Mouse (Mus musculus): ENCODE data around the gene Col11a2. TPM values are rescaled to one million over a fixed set of nuclear protein-coding genes. Genes with fewer than 3 reads are reported as not detected.
A peak's percentile ranks its signal among the peaks of the same experiment; 100 is the strongest.

Col11a2 gene
- total RNA-seq, 2 experiments from 2014 or later: 3.0 to 9.6 TPM

GRCm38 (mm10) chr17:34037241-34037640 lies 2.0 kb upstream of the Col11a2 start:
- no peak overlapping the region for H3K4me3 ChIP-seq
- peak; percentile 28 for DNase-seq
- intact Hi-C loops (cut with DNase I): loop anchor here (5.0 kb wide), 1 partner anchor 70 kb away; no protein-coding TSS in a partner anchor
- TF ChIP-seq CTCF (IDR thresholded peaks at IDR 0.05): no peak
- no peak overlapping the region for H3K27ac ChIP-seq

GRCm38 (mm10) chr17:34038440-34038839 lies 797 bp upstream of the Col11a2 start:
- no peak for TF ChIP-seq CTCF (IDR thresholded peaks at IDR 0.05)
- intact Hi-C loops (cut with DNase I): loop anchor here (5.0 kb wide), 1 partner anchor 69 kb away; no protein-coding TSS in a partner anchor
- H3K4me3 ChIP-seq: peak overlapping the region; percentile 57
- peak overlapping the region; percentile 81 for H3K27ac ChIP-seq
- DNase-seq: peak; percentile 65

- Histone ChIP-seq H3K27ac (peak overlapping the region; percentile 81), H3K4me3 (peak overlapping the region; percentile 57)
- intact Hi-C loops (cut with DNase I): loop anchor here (5.0 kb wide), 1 partner anchor 67 kb away; no protein-coding TSS in a partner anchor
Measured at GRCm38 (mm10) chr17:34039562-34040450, 569 bp downstream of the Col11a2 start.

GRCm38 (mm10) chr17:34045941-34046340 lies 6.7 kb downstream of the Col11a2 start:
- H3K4me3 ChIP-seq: no peak overlapping the region
- no peak overlapping the region for H3K27ac ChIP-seq
- intact Hi-C loops (cut with DNase I): no loop called here
- TF ChIP-seq CTCF (IDR thresholded peaks at IDR 0.05): no peak
- DNase-seq: no peak

More at GRCm38 (mm10) chr17:34039562-34040450, 569 bp downstream of the Col11a2 start:
- DNase-seq: peak; percentile 94
- TF ChIP-seq CTCF (IDR thresholded peaks at IDR 0.05): no peak

GRCm38 (mm10) chr17:34047404-34048050 lies 8.3 kb downstream of the Col11a2 start:
- no peak for TF ChIP-seq CTCF (IDR thresholded peaks at IDR 0.05)
- Histone ChIP-seq H3K4me3 (no peak overlapping the region), H3K27ac (no peak overlapping the region)
- DNase-seq: no peak
- intact Hi-C loops (cut with DNase I): no loop called here

GRCm38 (mm10) chr17:34057224-34057623 lies 18.0 kb downstream of the Col11a2 start:
- Histone ChIP-seq H3K4me3 (no peak overlapping the region), H3K27ac (no peak overlapping the region)
- intact Hi-C loops (cut with DNase I): no loop called here
- no peak for DNase-seq
- no peak for TF ChIP-seq CTCF (IDR thresholded peaks at IDR 0.05)

GRCm38 (mm10) chr17:34068864-34069263 lies 29.6 kb downstream of the Col11a2 start:
- Histone ChIP-seq H3K27ac (no peak overlapping the region), H3K4me3 (no peak overlapping the region)
- no peak for DNase-seq
- TF ChIP-seq CTCF (IDR thresholded peaks at IDR 0.05): no peak
- intact Hi-C loops (cut with DNase I): no loop called here

- Histone ChIP-seq H3K27ac (no peak overlapping the region), H3K4me3 (no peak overlapping the region)
- no peak for DNase-seq
- intact Hi-C loops (cut with DNase I): no loop called here
- no peak for TF ChIP-seq CTCF (IDR thresholded peaks at IDR 0.05)
Measured at GRCm38 (mm10) chr17:34072091-34072490, 32.9 kb downstream of the Col11a2 start.

GRCm38 (mm10) chr17:34075271-34075670 lies 36.0 kb downstream of the Col11a2 start:
- intact Hi-C loops (cut with DNase I): no loop called here
- Histone ChIP-seq H3K27ac (no peak overlapping the region), H3K4me3 (no peak overlapping the region)
- DNase-seq: peak; percentile 71
- peak; percentile 81 for TF ChIP-seq CTCF (IDR thresholded peaks at IDR 0.05)

GRCm38 (mm10) chr17:34077549-34077948 lies 38.3 kb downstream of the Col11a2 start:
- Histone ChIP-seq H3K4me3 (peak overlapping the region; percentile 51), H3K27ac (no peak overlapping the region)
- intact Hi-C loops (cut with DNase I): loop anchor here (1.0 kb wide), 1 partner anchor 92 kb away; no protein-coding TSS in a partner anchor
- peak; percentile 79 for TF ChIP-seq CTCF (IDR thresholded peaks at IDR 0.05)
- peak; percentile 64 for DNase-seq

- Histone ChIP-seq H3K4me3 (peak overlapping the region; percentile 51), H3K27ac (no peak overlapping the region)
- no peak for DNase-seq
- TF ChIP-seq CTCF (IDR thresholded peaks at IDR 0.05): no peak
- intact Hi-C loops (cut with DNase I): no loop called here
Measured at GRCm38 (mm10) chr17:34078148-34078547, 38.9 kb downstream of the Col11a2 start.

- Histone ChIP-seq H3K27ac (no peak overlapping the region), H3K4me3 (no peak overlapping the region)
- intact Hi-C loops (cut with DNase I): no loop called here
- TF ChIP-seq CTCF (IDR thresholded peaks at IDR 0.05): no peak
- DNase-seq: no peak
Measured at GRCm38 (mm10) chr17:34079002-34079401, 39.8 kb downstream of the Col11a2 start.

- intact Hi-C loops (cut with DNase I): no loop called here
- no peak for TF ChIP-seq CTCF (IDR thresholded peaks at IDR 0.05)
- H3K4me3 ChIP-seq: no peak overlapping the region
- DNase-seq: no peak
- no peak overlapping the region for H3K27ac ChIP-seq
Measured at GRCm38 (mm10) chr17:34079621-34080020, 40.4 kb downstream of the Col11a2 start.

Data from gastrocnemius, adult 2 months (tissue).